Mouse (Mus musculus) hematopoietic stem cell, adult 5-6 weeks (primary cell): Measurements from ENCODE around the gene Ndel1. TPM values are rescaled to one million over a fixed set of nuclear protein-coding genes. Genes with fewer than 3 reads are reported as not detected.

Experiments
- ATAC-seq, 2 experiments: fragments of 125-278 bp in 1 of 2; replicated peaks in 1 of 2; 2 replicates each; pipeline ENCODE4 v1.8.0; 2016 to 2017; ENCODE audit warnings: inconsistent platforms in 2 of 2, mild to moderate bottlenecking in 2 of 2, moderate number of reproducible peaks in 2 of 2, low read depth in 1 of 2, moderate TSS enrichment in 1 of 2; ENCODE audit not compliant: low FRiP score in 2 of 2, poor library complexity in 2 of 2, severe bottlenecking in 2 of 2, insufficient read depth in 1 of 2, low TSS enrichment in 1 of 2
- total RNA-seq: library from RNA; stranded (forward); fragments of 172-1452, 232-1000 nt; gene quantifications from 2 replicates; pipeline ENCODE4 v1.2.3, GENCODE M21; 2017

Ndel1 gene
- total RNA-seq, 1 experiment from 2014 or later: 73.3 TPM

DNA sequence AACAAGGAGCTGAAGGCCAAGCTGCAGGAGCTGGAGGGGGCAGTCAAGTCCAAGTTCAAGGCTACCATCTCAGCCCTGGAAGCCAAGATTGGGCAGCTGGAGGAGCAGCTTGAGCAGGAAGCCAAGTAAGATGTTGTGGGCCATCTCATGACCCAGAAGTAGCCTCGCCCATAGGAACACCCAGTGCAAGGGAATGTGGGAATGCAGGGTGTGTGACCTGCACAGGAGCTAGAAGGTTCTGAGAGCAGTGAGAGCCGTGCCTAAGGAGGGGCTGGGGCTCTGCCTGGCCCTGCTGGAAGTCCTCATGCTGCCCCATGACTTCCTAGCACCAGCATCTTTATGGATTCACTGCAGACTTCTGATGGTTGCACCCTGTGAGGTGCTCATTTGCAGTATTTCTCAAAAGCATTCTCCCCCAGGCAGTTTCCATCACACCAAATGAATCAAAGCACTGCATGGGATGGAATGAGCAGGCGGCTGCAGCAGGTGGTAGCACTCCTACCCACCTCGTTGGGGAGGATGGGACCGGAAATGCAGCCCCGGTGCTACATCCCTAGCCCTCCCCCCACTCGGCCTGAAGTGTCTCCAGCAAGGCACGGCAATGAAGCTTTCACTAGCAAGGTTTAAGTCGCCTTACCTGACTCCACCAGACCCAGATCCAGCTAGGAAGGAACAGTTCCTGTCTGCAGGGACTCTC lies 59.6 kb downstream of the Ndel1 start:
- ATAC-seq: no peak

DNA sequence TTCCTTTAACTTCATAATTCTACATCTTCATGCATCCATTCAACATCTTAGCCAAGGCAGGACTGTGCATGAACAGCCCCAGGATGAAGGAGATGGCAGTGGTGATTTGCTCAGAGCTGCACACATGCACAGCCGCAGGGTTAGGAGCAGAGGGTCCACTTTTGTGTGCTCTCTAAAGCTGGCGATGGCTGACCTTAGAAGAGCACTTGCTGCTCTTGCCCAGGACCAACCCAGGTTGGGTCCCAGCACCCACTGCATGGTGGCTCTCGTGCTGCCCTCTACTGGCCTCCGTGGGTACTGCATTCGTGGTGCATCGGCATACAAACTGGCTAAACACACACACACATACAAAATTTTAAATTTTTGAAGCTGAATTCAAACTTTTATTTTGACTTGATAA lies 63.9 kb downstream of the Ndel1 start:
- peak in 1 of 2 experiments; percentile 57; a peak in 1 of 4 replicates for ATAC-seq

DNA sequence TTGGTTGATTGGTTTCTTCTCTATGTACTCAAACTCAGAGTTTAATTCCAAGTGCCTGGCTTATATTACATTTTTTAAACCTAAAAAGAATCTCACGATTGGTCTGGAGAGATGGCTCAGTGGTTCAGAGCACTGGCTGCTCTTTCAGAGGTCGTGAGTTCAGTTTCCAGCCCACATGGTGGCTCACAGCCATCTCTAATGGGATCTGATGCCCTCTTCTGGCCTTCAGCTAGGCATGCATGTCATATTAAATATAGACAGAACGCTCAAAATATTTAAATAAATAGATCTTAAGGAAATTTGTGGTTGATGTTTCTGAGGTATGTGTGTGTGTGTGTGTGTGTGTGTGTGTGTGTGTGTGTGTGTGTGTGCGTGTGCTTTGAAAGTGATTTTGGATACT lies 66.5 kb downstream of the Ndel1 start:
- ATAC-seq: no peak

DNA sequence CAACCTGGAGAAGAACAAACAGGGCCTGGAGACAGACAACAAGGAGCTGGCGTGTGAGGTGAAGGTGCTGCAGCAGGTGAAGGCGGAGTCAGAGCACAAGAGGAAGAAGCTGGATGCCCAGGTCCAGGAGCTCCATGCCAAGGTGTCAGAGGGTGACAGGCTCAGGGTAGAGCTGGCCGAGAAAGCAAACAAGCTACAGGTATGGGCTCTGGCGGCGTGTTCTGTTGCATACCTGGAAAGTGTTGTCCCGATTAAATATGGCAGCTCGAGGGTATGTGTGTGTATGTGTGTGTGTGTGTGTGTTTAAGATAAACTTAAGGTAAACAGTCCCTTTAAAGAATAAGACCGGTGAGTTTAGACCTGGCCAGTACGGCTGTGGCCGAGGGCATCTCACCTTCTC lies 73.4 kb downstream of the Ndel1 start:
- no peak for ATAC-seq

DNA sequence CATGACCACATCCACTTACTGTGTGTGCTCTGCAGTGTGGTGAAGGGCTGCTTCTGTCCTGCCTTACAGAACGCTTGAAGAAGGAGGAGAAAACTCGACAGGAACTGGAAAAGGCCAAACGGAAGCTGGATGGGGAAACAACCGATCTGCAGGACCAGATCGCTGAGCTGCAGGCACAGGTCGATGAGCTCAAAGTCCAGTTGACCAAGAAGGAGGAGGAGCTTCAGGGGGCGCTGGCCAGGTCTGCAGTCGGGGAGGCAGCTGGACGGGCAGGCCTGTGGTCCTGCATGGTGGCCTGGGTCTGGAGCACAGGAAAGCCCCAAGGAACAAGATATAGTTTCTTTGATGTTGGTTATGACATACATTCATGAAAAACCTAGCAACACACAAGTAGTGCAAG lies 79.9 kb downstream of the Ndel1 start:
- no peak for ATAC-seq

DNA sequence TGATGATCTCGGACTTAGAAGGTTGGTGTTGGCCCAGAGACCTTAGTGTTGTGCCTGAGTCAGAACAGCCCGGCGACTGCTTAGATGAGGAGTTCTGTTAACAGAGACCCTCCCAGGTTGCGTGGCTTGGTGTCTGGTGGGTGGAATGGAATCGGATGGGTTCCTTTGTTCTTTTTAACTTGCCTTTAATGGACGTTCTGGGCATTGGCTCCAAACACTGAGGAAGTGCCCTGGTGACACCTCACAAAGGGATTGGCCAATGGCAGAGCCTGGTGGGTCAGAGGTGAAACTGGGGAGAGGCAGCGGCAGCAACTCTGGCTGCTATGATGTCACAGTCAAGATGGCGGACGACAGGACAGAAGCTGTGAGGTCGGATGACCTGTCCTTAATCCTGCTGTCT lies 80.9 kb downstream of the Ndel1 start:
- ATAC-seq: no peak

DNA sequence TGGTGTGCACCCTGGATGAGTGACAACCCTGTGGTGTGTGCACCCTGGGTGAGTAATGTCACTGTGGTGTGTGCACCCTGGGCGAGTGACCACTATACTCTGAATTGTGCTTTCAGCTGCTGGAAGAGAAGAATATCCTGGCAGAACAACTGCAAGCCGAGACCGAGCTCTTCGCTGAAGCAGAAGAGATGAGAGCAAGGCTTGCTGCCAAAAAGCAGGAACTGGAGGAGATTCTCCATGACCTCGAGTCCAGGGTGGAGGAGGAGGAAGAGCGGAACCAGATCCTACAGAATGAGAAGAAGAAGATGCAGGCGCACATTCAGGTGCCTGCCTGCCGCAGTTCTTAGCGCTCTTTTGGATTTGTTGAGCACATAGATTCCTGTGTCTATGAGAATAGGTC lies 84.4 kb downstream of the Ndel1 start:
- ATAC-seq: no peak

DNA sequence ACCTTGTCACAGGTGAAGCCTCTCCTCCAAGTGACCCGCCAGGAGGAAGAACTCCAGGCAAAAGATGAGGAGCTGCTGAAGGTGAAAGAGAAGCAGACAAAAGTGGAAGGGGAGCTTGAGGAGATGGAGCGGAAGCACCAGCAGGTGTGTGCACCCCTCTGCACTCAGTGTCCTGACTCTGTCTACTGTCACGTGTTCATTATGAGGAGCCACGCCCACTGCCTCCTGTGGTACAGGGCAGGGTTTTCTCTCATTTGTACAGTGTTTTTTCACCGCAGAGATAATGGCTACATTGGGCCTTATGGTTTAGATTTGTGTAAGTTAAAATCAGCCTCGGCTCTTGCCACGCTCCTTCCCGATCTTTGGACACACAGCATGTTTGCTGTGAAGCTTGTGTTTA lies 85.8 kb downstream of the Ndel1 start:
- no peak for ATAC-seq

DNA sequence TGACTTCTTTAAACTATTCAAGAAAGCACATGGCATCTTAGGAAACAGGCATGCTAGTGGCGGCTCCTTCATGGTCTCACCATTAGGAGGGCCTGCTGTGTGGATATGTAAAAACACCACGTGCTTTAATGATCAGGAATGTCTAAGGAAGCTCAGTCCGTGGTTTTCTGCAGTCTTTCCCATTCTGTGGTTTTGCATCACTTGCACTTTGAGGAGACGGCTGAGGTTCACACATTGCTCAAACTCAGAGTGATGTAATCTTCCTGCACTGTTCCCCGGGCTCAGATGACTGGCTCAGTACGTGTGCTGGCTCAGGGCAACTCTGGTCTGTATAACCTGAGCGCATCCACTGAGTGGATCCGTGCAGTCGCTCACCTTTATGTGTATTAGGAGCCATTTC lies 89.3 kb downstream of the Ndel1 start:
- no peak for ATAC-seq

DNA sequence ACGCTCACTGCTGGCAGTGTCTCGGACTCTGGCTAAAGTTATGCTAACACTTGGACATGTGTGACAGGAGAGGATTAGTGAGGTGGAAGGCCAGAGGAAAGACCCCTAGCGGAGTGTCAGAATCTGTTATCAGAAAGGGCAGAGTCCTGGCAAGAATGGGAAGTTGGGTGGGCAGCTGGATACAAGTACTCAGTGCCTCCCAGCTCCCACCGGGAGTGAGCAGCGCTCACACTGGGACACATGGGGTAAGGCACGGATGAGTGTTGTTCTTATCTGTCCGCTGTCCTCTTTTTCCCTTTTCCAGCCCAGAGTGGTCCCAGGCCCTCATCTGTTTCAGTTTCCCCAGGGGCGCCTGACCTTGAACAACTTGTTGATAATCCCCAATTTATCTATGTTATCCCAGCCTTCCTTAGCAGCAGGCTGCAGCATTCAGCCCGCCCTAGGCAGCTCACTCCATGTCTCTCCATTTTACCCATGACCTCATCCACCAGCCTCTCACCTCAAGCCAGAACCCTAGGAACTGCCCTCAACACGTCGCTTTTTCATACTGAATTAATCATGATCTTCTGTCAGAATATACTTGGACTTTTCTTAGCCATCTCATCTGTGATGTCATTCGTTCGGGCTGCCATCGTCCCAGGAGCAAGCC lies 91.1 kb downstream of the Ndel1 start:
- ATAC-seq: no peak

DNA sequence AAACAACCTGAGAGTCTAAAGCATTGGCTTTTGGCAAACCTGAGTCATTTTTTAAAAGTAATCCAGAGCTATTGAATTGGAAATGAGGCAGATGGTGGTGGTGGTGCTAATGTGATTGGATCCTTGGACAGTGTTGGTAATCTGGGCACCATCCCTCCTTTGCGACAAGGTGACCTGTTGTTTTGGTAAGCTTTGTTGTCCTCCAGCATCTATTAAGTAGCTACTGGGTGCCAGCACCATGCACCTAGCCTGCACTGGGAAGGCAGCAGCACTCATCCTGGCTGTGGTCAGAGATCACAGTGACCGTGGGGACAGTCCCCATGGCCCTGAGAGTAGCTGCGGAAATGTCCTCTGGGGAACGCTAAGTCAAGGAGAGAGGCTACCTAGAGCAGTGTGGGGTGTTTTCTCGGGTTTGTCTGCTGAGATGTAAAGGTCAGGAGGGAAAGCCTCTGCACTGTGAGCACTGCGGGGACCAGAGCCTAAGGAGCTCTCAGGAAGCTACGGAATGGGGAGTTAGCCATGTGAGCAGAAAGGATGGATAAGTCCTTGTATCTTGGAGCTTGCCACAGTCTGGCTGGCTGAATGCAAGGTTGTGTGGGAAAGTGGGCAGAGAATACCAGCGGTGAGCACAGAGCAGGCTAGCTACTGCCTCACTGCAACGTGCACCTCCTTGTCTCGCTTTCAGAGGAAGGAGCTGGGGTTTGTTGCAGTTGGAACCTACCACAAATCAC lies 91.8 kb downstream of the Ndel1 start:
- ATAC-seq: no peak

DNA sequence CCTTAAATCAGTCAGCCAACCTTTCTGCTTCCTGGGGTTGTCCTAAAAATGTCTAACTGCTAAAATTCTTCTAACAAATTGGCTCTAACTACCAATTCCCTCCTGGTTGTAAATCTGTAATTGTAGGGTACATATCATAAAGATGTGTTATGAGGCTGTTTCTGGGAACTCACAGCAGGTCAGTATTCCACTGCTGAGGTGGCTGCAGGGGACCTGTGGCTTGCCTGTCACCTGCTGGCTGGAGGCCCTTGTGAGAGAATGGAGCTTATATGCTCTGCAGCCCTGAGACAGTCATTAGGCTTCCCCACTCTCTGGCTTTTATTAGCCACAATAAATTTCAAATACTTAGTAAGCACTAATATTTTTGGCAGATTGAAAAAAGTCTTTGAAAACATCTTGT lies 92.8 kb downstream of the Ndel1 start:
- no peak for ATAC-seq

DNA sequence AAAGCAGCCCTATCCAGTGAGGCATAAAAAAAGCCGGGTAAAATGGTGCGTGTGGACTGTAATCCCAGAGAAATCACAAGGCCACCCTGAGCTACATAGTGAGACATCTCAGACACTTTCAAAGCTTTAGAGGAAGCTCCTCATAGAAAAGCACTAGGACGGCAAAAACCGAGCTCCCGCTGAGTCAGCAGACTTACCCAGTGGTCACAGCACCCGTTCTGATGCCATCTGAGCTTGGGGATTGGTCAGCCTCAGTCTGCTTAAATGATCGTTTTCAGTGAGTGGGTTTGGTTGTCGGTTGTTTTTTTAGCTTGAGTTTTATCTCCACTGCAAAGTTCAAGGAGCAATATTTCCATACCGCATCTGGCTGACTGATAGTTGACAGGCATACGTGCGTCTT lies 93.7 kb downstream of the Ndel1 start:
- ATAC-seq: no peak

DNA sequence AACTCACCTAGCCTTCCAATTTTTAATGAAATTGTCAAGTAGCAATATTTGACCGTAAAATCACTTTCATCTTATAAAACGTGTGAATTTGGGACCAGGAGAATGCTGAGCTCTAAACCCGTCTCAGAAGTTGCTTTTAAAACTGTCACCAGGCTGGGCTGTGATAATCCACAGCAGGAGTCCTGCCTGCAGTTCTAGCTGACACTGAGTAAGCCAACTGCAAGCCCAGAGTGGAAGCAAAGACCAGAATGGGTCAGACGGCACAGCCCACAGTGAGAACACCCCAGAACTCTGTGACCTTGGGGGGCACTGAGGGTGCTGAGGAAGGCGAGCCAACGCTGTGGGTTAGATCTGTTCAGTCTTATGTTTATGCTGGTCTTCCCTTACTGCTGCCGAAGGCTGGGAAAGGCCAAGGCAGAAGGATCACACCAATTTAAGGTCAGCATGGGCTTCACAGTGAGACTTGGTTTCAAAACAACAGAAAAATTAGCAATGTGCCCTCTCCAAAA lies 95.5 kb downstream of the Ndel1 start:
- ATAC-seq: no peak

Other genes with a start within 250 kb of the Ndel1 start
- 7.9 and 8.8 TPM in 2 replicates for gene Myh10, start 180.3 kb downstream of the Ndel1 start, total RNA-seq
- gene Rnf222, start 16.7 kb upstream of the Ndel1 start, total RNA-seq: not detected in 2 replicates
- gene Rpl26, start 29.7 kb upstream of the Ndel1 start, total RNA-seq: 6,451 and 7,582 TPM in 2 replicates
- gene Odf4, start 55.2 kb upstream of the Ndel1 start, total RNA-seq: not detected in 2 replicates
- 0.81 and 1.8 TPM in 2 replicates for gene Arhgef15, start 85.6 kb upstream of the Ndel1 start, total RNA-seq
- gene Slc25a35, start 96.3 kb upstream of the Ndel1 start, total RNA-seq: 2.3 and 2.4 TPM in 2 replicates
- 40.1 and 44.5 TPM in 2 replicates for gene Rangrf, start 103.3 kb upstream of the Ndel1 start, total RNA-seq
- 34.5 and 39.2 TPM in 2 replicates for gene Pfas, start 136.6 kb upstream of the Ndel1 start, total RNA-seq
- gene Ctc1, start 144.1 kb upstream of the Ndel1 start, total RNA-seq: 21.9 and 40.1 TPM in 2 replicates
- 56.2 and 69.2 TPM in 2 replicates for gene Aurkb, start 173.8 kb upstream of the Ndel1 start, total RNA-seq
- gene Borcs6, start 187.9 kb upstream of the Ndel1 start, total RNA-seq: 5.2 and 6.7 TPM in 2 replicates
- gene Tmem107, start 198.9 kb upstream of the Ndel1 start, total RNA-seq: 22.0 and 39.1 TPM in 2 replicates
- 20.9 and 22.5 TPM in 2 replicates for gene Vamp2, start 216.6 kb upstream of the Ndel1 start, total RNA-seq
- 33.6 and 42.1 TPM in 2 replicates for gene Per1, start 223.4 kb upstream of the Ndel1 start, total RNA-seq
- not detected in 2 replicates for gene Hes7, start 248.5 kb upstream of the Ndel1 start, total RNA-seq